Mouse (Mus musculus) embryonic facial prominence, embryonic 15.5 days (tissue): ENCODE results near the gene D030056L22Rik. TPM values are rescaled to one million over a fixed set of nuclear protein-coding genes. Genes with fewer than 3 reads are reported as not detected.

Source experiments
- ATAC-seq: fragments of 200-750 bp; cut with Nextera tagmentation; 2 replicates; pipeline ENCODE4 v1.8.0; 2017; ENCODE audit warnings: low read depth, moderate TSS enrichment; ENCODE audit not compliant: insufficient number of reproducible peaks, low FRiP score, low TSS enrichment
- H3K27ac ChIP-seq: fragments of 300-500 bp; sonication (generic); replicated peaks from 2 replicates; pipeline ENCODE4 v1.5.1; 2015; ENCODE audit warnings: mild to moderate bottlenecking, inconsistent platforms
- H3K27me3 ChIP-seq: fragments of 300-500 bp; sonication (generic); 2 replicates; pipeline ENCODE4 v1.6.1; 2015; ENCODE audit warnings: inconsistent platforms
- H3K36me3 ChIP-seq: fragments of 300-500 bp; sonication (generic); 2 replicates; pipeline ENCODE4 v1.6.1; 2015; ENCODE audit warnings: mild to moderate bottlenecking, inconsistent platforms
- H3K4me1 ChIP-seq: fragments of 300-500 bp; sonication (generic); 2 replicates; pipeline ENCODE4 v1.6.1; 2015; ENCODE audit warnings: inconsistent platforms
- H3K4me2 ChIP-seq: fragments of 300-500 bp; sonication (generic); replicated peaks from 2 replicates; pipeline ENCODE4 v1.6.1; 2015; ENCODE audit warnings: mild to moderate bottlenecking, inconsistent platforms
- H3K4me3 ChIP-seq: fragments of 300-500 bp; sonication (generic); replicated peaks from 2 replicates; pipeline ENCODE4 v1.5.1; 2015; ENCODE audit warnings: mild to moderate bottlenecking, inconsistent platforms
- H3K9ac ChIP-seq: fragments of 300-500 bp; sonication (generic); 2 replicates; pipeline ENCODE4 v1.6.1; 2015; ENCODE audit warnings: inconsistent platforms
- H3K9me3 ChIP-seq: fragments of 300-500 bp; sonication (generic); replicated peaks from 2 replicates; pipeline ENCODE4 v1.6.1; 2016; ENCODE audit warnings: inconsistent platforms
- WGBS: fragments of 180-500 bp; shearing (Covaris S2); methylation state at CpG from one replicate; pipeline ENCODE4 v1.1.7; 2015; 5-methylcytosine and 5-hydroxymethylcytosine counted together
- polyA plus RNA-seq: library from polyadenylated mRNA; unstranded; fragments of >200 nt; fragmentation: Nextera tagmentation; extraction: Ambion mirVana; gene quantifications from 2 replicates; pipeline ENCODE4 v1.2.1, GENCODE M21; 2015

D030056L22Rik gene
- polyA plus RNA-seq, 1 experiment from 2014 or later: 26.3 TPM

DNA sequence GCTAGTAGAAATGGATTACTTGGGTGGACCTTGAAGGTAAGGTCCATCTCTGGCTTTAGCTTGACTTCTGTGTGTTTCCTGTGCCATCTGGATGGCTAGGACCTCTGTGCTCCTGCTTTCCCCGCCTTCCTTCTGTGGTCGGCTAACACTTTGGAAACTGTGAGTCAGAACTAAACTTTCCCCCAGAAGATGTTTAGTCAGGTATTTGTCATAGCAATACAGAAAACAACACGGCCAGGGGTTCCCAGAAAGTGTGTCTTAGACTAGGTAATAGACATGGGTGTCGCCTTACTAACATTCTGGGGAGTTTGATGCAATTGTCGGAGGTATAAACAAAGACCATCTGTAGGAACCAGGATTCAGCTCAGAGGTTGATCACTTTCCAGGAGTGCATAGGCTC lies 53.4 kb downstream of the D030056L22Rik start:
- WGBS: 72% methylated on average over 5 of the region's 5 CpGs

More for the DNA sequence above, 53.4 kb downstream of the D030056L22Rik start:
- H3K4me3 ChIP-seq: no peak overlapping the region
- no peaks in the 10 kb centered on the region for H3K4me1 ChIP-seq
- no peaks in the 10 kb centered on the region for H3K36me3 ChIP-seq
- no peaks in the 10 kb centered on the region for H3K27me3 ChIP-seq
- no peaks in the 10 kb centered on the region for H3K9me3 ChIP-seq
- H3K27ac ChIP-seq: no peak overlapping the region
- no peak overlapping the region for H3K4me2 ChIP-seq
- no peak overlapping the region for H3K9ac ChIP-seq
- ATAC-seq: no peak

Other genes starting within 250 kb of the D030056L22Rik start
- 124 and 125 TPM in 2 replicates for gene Ostf1, start 81.4 kb upstream of the D030056L22Rik start, polyA plus RNA-seq
- gene Nmrk1, start 81.2 kb upstream of the D030056L22Rik start, polyA plus RNA-seq: 20.0 and 21.0 TPM in 2 replicates
- 32.3 and 36.5 TPM in 2 replicates for gene Carnmt1, start 42.4 kb upstream of the D030056L22Rik start, polyA plus RNA-seq
- 0.13 and 0.14 TPM in 2 replicates for gene Trpm6, start 36.8 kb downstream of the D030056L22Rik start, polyA plus RNA-seq